Mouse (Mus musculus): ENCODE measurements at regions not wholly inside any gene's neighbourhood (a gene's known extent, or its start where the extent isn't known, plus 50 kb on each side); places are given as distances from the start of the nearest gene placed in this dataset.

GRCm38 (mm10) chr15:27413486-27413885, 53.0 kb upstream of the Ank start:
- DNase-seq: no peak

- no peak for DNase-seq
Observed at GRCm38 (mm10) chr15:27414819-27415218, 51.7 kb upstream of the Ank start.
